Mouse (Mus musculus) lung, adult 2 months (tissue): ENCODE data around the gene Ccl6.

Experiments used
- CTCF ChIP-seq: fragments of 200-500 bp; IDR thresholded peaks from 2 replicates; pipeline ENCODE4 v1.5.1; 2011; ENCODE audit warnings: mild to moderate bottlenecking, low read length, control low read depth; ENCODE audit not compliant: insufficient read depth
- POLR2A ChIP-seq: fragments of 200-500 bp; IDR thresholded peaks from 2 replicates; pipeline ENCODE4 v1.6.1; 2011; ENCODE audit warnings: low read depth, mild to moderate bottlenecking, control low read depth, low read length, borderline replicate concordance; ENCODE audit errors: extremely low read depth

DNA sequence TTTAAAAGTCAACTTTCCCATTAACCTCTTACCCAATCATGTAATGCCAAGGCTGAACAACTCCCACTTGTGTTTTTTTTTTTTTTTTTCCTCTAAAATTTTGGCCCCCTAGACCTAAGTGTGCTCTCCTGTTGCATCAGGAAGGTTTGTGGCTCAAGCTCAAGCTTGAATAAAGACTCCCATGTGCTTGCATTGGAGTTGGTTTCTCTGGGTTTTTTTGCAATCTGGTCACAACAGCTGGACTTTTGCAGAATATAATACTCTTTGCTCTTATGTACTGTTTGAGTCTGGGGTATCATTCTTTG is 9.5 kb downstream of the Ccl6 start:
- TF ChIP-seq POLR2A: no peak
- no peak for TF ChIP-seq CTCF
